ENCODE assay signal across 28 mouse cellular contexts in the genomic region with DNA sequence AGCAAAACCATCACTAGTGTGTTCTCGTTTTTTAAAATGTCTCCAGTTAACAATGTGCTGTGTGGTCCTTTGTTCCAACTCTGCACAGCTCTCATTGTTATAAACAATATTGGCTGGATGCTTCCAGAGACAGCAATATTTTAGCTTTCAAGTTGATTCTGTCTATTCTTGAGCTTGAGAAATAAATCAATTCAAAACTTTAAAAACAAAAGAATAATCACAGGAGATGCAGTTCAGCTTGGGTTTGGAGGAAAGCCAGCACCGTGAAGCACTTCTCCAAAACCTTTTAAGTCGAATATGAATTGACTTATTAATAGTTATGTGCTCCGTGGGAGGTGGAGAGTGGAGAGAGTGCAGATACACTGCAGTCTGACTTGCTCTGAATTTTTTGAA. TPM values are rescaled to one million over a fixed set of nuclear protein-coding genes. Genes with fewer than 3 reads are reported as not detected.
A peak's percentile ranks its signal among the peaks of the same experiment; 100 is the strongest.
DNase-seq lines count a peak whose midpoint lies in the region; ATAC-seq lines count a peak whose summit lies in the region.
"Had no signal": no experiment of that assay in that cellular context is flagged by ENCODE, and none has a peak within 500 bp of the region (broad histone marks: within the 10 kb centered on the region; RNA-seq: fewer than 3 reads in every experiment).

No protein-coding gene starts in this region.

- H3K4me1 ChIP-seq in forebrain, embryonic 15.5 days, result 0 out of 2 replicates have a peak, but pooled peaks cover 8% of the 10 kb centered on the region
- H3K4me1 ChIP-seq in forebrain, embryonic 10.5 days, result 0 out of 2 replicates have a peak, but pooled peaks cover 5% of the 10 kb centered on the region
- peaks cover 9% of the 10 kb centered on the region; the same call in 1 of the 2 replicates for H3K4me1 ChIP-seq in midbrain, embryonic 14.5 days (ENCODE audit: control insufficient read depth, insufficient read depth, low read length)
- H3K4me1 ChIP-seq in midbrain, embryonic 10.5 days, result peaks cover 13% of the 10 kb centered on the region
- H3K4me1 ChIP-seq in hindbrain, embryonic 16.5 days (ENCODE audit: control insufficient read depth, insufficient read depth, low read depth, low read length), result peaks cover 6% of the 10 kb centered on the region; the same call in 1 of the 2 replicates
- H3K4me1 ChIP-seq in kidney, embryonic 16.5 days (ENCODE audit: insufficient read depth, low read length), result no peaks in the 10 kb centered on the region
- H3K4me1 ChIP-seq: embryonic facial prominence, embryonic 12.5 days; heart, embryonic 10.5 days; limb, embryonic 13.5 days; liver, embryonic 12.5 days had no signal

- no peaks in the 10 kb centered on the region for H3K36me3 ChIP-seq in forebrain, embryonic 15.5 days
- H3K36me3 ChIP-seq in forebrain, embryonic 10.5 days (replicated peaks), result no peaks in the 10 kb centered on the region
- no peaks in the 10 kb centered on the region for H3K36me3 ChIP-seq in midbrain, embryonic 14.5 days (ENCODE audit: control insufficient read depth, insufficient read depth, low read length)
- no peaks in the 10 kb centered on the region for H3K36me3 ChIP-seq in midbrain, embryonic 10.5 days
- H3K36me3 ChIP-seq in hindbrain, embryonic 16.5 days (ENCODE audit: control insufficient read depth, insufficient read depth, low read length), result no peaks in the 10 kb centered on the region
- H3K36me3 ChIP-seq in kidney, embryonic 16.5 days (ENCODE audit: insufficient read depth, low read length), result no peaks in the 10 kb centered on the region
- H3K36me3 ChIP-seq: embryonic facial prominence, embryonic 12.5 days; heart, embryonic 10.5 days; limb, embryonic 13.5 days; liver, embryonic 12.5 days; neural tube, embryonic 12.5 days had no signal

- no peak overlapping the region for H3K4me2 ChIP-seq in forebrain, embryonic 15.5 days (replicated peaks)
- H3K4me2 ChIP-seq in midbrain, embryonic 14.5 days (ENCODE audit: low read length), result no peak overlapping the region
- no peak overlapping the region for H3K4me2 ChIP-seq in hindbrain, embryonic 16.5 days (ENCODE audit: low read length)
- no peak overlapping the region for H3K4me2 ChIP-seq in kidney, embryonic 16.5 days (replicated peaks; ENCODE audit: low read depth, low read length)
- H3K4me2 ChIP-seq: embryonic facial prominence, embryonic 12.5 days; limb, embryonic 13.5 days; liver, embryonic 12.5 days; neural tube, embryonic 12.5 days had no signal

- no peak overlapping the region for H3K4me3 ChIP-seq in forebrain, embryonic 15.5 days
- H3K4me3 ChIP-seq in forebrain, embryonic 10.5 days, result no peak overlapping the region
- no peak overlapping the region for H3K4me3 ChIP-seq in midbrain, embryonic 14.5 days (replicated peaks; ENCODE audit: low read depth, low read length)
- H3K4me3 ChIP-seq in midbrain, embryonic 10.5 days, result no peak overlapping the region
- H3K4me3 ChIP-seq in hindbrain, embryonic 16.5 days (ENCODE audit: low read length), result no peak overlapping the region
- H3K4me3 ChIP-seq in kidney, embryonic 16.5 days (ENCODE audit: low read length), result no peak overlapping the region
- H3K4me3 ChIP-seq: embryonic facial prominence, embryonic 12.5 days; heart, embryonic 10.5 days; limb, embryonic 13.5 days; liver, embryonic 12.5 days; neural tube, embryonic 12.5 days had no signal

- no peaks in the 10 kb centered on the region for H3K9me3 ChIP-seq in forebrain, embryonic 15.5 days
- no peaks in the 10 kb centered on the region for H3K9me3 ChIP-seq in forebrain, embryonic 10.5 days
- H3K9me3 ChIP-seq in midbrain, embryonic 14.5 days (ENCODE audit: control insufficient read depth, low read length), result no peaks in the 10 kb centered on the region
- H3K9me3 ChIP-seq in midbrain, embryonic 10.5 days (replicated peaks), result no peaks in the 10 kb centered on the region
- no peaks in the 10 kb centered on the region for H3K9me3 ChIP-seq in hindbrain, embryonic 16.5 days (ENCODE audit: control insufficient read depth, low read length)
- no peaks in the 10 kb centered on the region for H3K9me3 ChIP-seq in kidney, embryonic 16.5 days (ENCODE audit: low read length)
- H3K9me3 ChIP-seq: embryonic facial prominence, embryonic 12.5 days; heart, embryonic 10.5 days; limb, embryonic 13.5 days; liver, embryonic 12.5 days; neural tube, embryonic 12.5 days had no signal

- peak; percentile 58; the same call in 1 of the 2 replicates for ATAC-seq in forebrain, embryonic 15.5 days (replicated peaks)
- ATAC-seq in midbrain, embryonic 14.5 days (ENCODE audit: low FRiP score, low TSS enrichment), result no peak
- 0 out of 2 replicates have a peak, but pooled peaks have one; percentile 50 for ATAC-seq in hindbrain, embryonic 16.5 days
- no peak for ATAC-seq in kidney, embryonic 16.5 days (ENCODE audit: low FRiP score, low TSS enrichment)
- ATAC-seq: CD4-positive, CD25-positive, alpha-beta regulatory T cell, adult 4 months; intestine, embryonic 16.5 days; liver, embryonic 12.5 days had no signal

- no peak for DNase-seq in forebrain, embryonic 10.5 days (ENCODE audit: extremely low spot score, low spot score)
- DNase-seq in midbrain, embryonic 14.5 days, result peak; percentile 52
- DNase-seq in midbrain, embryonic 10.5 days (ENCODE audit: low spot score), result no peak
- DNase-seq in layer of hippocampus, adult 18-20 months (ENCODE audit: low spot score in 2 of 2), result no peak
- DNase-seq: adrenal gland, postnatal 25 days; cerebellum, adult 2 months; cerebellum, postnatal 25 days; gastrocnemius, postnatal 10 days; heart, postnatal 4 days; kidney, adult 9 months; kidney, postnatal 25 days; lung, adult 18-20 months; retina, postnatal 1 day; right cerebral cortex, postnatal 25 days; spleen, adult 18-20 months had no signal

- H3K27me3 ChIP-seq in forebrain, embryonic 15.5 days, result no peaks in the 10 kb centered on the region
- no peaks in the 10 kb centered on the region for H3K27me3 ChIP-seq in forebrain, embryonic 10.5 days (ENCODE audit: poor library complexity, severe bottlenecking)
- no peaks in the 10 kb centered on the region for H3K27me3 ChIP-seq in midbrain, embryonic 14.5 days (ENCODE audit: control insufficient read depth, insufficient read depth, low read length)
- no peaks in the 10 kb centered on the region for H3K27me3 ChIP-seq in midbrain, embryonic 10.5 days (ENCODE audit: low read depth, poor library complexity, severe bottlenecking)
- no peaks in the 10 kb centered on the region for H3K27me3 ChIP-seq in hindbrain, embryonic 16.5 days (replicated peaks; ENCODE audit: control insufficient read depth, insufficient read depth, low read length)
- H3K27me3 ChIP-seq in kidney, embryonic 16.5 days (ENCODE audit: insufficient read depth, low read length), result no peaks in the 10 kb centered on the region
- H3K27me3 ChIP-seq: embryonic facial prominence, embryonic 12.5 days; limb, embryonic 13.5 days; neural tube, embryonic 12.5 days had no signal

- no peak overlapping the region for H3K9ac ChIP-seq in forebrain, embryonic 15.5 days (replicated peaks)
- H3K9ac ChIP-seq in midbrain, embryonic 14.5 days (replicated peaks; ENCODE audit: low read length), result no peak overlapping the region
- no peak overlapping the region for H3K9ac ChIP-seq in hindbrain, embryonic 16.5 days (ENCODE audit: low read depth, low read length)
- H3K9ac ChIP-seq in kidney, embryonic 16.5 days (replicated peaks; ENCODE audit: low read length), result no peak overlapping the region
- H3K9ac ChIP-seq: embryonic facial prominence, embryonic 12.5 days; limb, embryonic 13.5 days; liver, embryonic 12.5 days; neural tube, embryonic 12.5 days had no signal

- H3K27ac ChIP-seq in forebrain, embryonic 15.5 days (replicated peaks), result peak overlapping the region; percentile 70
- no peak overlapping the region for H3K27ac ChIP-seq in forebrain, embryonic 10.5 days
- peak overlapping the region; percentile 55; the same call in 1 of the 2 replicates for H3K27ac ChIP-seq in midbrain, embryonic 14.5 days (replicated peaks; ENCODE audit: low read depth, low read length)
- no peak overlapping the region for H3K27ac ChIP-seq in midbrain, embryonic 10.5 days (replicated peaks)
- H3K27ac ChIP-seq in hindbrain, embryonic 16.5 days (ENCODE audit: low read depth, low read length), result no peak overlapping the region
- no peak overlapping the region for H3K27ac ChIP-seq in kidney, embryonic 16.5 days (ENCODE audit: low read length)
- H3K27ac ChIP-seq: embryonic facial prominence, embryonic 12.5 days; heart, embryonic 10.5 days; limb, embryonic 13.5 days; liver, embryonic 12.5 days; neural tube, embryonic 12.5 days had no signal

- 26% methylated on average over 4 of the region's 4 CpGs for WGBS in forebrain, embryonic 15.5 days
- WGBS in forebrain, embryonic 10.5 days, result 74% methylated on average over 4 of the region's 4 CpGs
- 26% methylated on average over 4 of the region's 4 CpGs for WGBS in midbrain, embryonic 14.5 days
- 67% methylated on average over 4 of the region's 4 CpGs for WGBS in midbrain, embryonic 10.5 days
- 11% methylated on average over 4 of the region's 4 CpGs for WGBS in hindbrain, embryonic 16.5 days
- WGBS in kidney, embryonic 16.5 days, result 43% methylated on average over 4 of the region's 4 CpGs

RNA-seq across cellular contexts. Expression of gene Dchs2, which starts 20.3 kb away (rescaled TPM):
- polyA plus RNA-seq in forebrain, embryonic 15.5 days (2015; fragmentation: Nextera tagmentation; extraction: Ambion mirVana), result 0.42 and 0.52 TPM in 2 replicates
- polyA plus RNA-seq in forebrain, embryonic 10.5 days (2016; fragmentation: Nextera tagmentation; extraction: Ambion mirVana), result not detected in 2 replicates
- polyA plus RNA-seq in midbrain, embryonic 14.5 days (2014; fragmentation: Nextera tagmentation; extraction: Ambion mirVana), result 1.2 and 1.8 TPM in 2 replicates
- 0.15 and 0.17 TPM in 2 replicates for polyA plus RNA-seq in midbrain, embryonic 10.5 days (2016; fragmentation: Nextera tagmentation; extraction: Ambion mirVana)
- 0.89 and 0.92 TPM in 2 replicates for polyA plus RNA-seq in hindbrain, embryonic 16.5 days (2015; fragmentation: Nextera tagmentation; extraction: Ambion mirVana)
- polyA plus RNA-seq in kidney, embryonic 16.5 days (2015; fragmentation: Nextera tagmentation; extraction: Ambion mirVana), result 0.10 and 0.12 TPM in 2 replicates
- 1 to 10 TPM; 3.9 to 4.5 TPM for total RNA-seq in layer of hippocampus, adult 18-20 months (2021)
- total RNA-seq: granulocyte monocyte progenitor cell, adult 5-6 weeks; megakaryocyte, adult 5-6 weeks; monocyte, adult 5-6 weeks had no signal
- polyA plus RNA-seq: CD4-positive, CD25-positive, alpha-beta regulatory T cell, adult 4 months had no signal

Comparison
In these comparisons a context has a peak if more than half of its experiments do, and no peak if none do; other contexts are left out.
1. H3K27ac ChIP-seq: peak in forebrain, embryonic 15.5 days (single experiment) and midbrain, embryonic 14.5 days (single experiment); none in forebrain, embryonic 10.5 days (single experiment), midbrain, embryonic 10.5 days (single experiment), hindbrain, embryonic 16.5 days (single experiment) and kidney, embryonic 16.5 days (single experiment).
2. ATAC-seq: peak in forebrain, embryonic 15.5 days (single experiment) and hindbrain, embryonic 16.5 days (single experiment); none in midbrain, embryonic 14.5 days (single experiment) and kidney, embryonic 16.5 days (single experiment).